Mouse (Mus musculus) heart, postnatal 0 days (tissue): ENCODE results near the gene Dram1.

Experiments
- CTCF ChIP-seq: IDR thresholded peaks from 2 replicates; pipeline ENCODE4 v1.5.1; 2016; ENCODE audit warnings: antibody characterized with exemption, control low read depth, low read depth
- EP300 ChIP-seq: IDR thresholded peaks from 2 replicates; pipeline ENCODE4 v1.6.1; 2016; ENCODE audit warnings: antibody characterized with exemption, low read depth

- no peak for TF ChIP-seq CTCF
- no peak for TF ChIP-seq EP300
Observed at GRCm38 (mm10) chr10:88372436-88372835, 6.4 kb downstream of the Dram1 start.
